Mouse (Mus musculus) c-Kit-positive CD71-positive TER-119-positive erythroid progenitor cells, embryonic 14.5 days (primary cell): ENCODE measurements around the gene Ankrd16.

Source experiments
- DNase-seq: peaks from one replicate; pipeline ENCODE4 v3.0.0-alpha.2; 2013; ENCODE audit warnings: low spot score

Gene Ankrd16

GRCm38 (mm10) chr2:11777091-11778068, at the start of gene Ankrd16, which contains the start of gene Fbh1:
TSS of gene Ankrd16 (plus strand) at chr2:11777876.
TSS of gene Fbh1 (minus strand) at chr2:11777582.
- peak; percentile 100 for DNase-seq

- no peak for DNase-seq
Observed at GRCm38 (mm10) chr2:11729091-11729490, 48.6 kb upstream of the Ankrd16 start.

- DNase-seq: no peak
Observed at GRCm38 (mm10) chr2:11732978-11733377, 44.7 kb upstream of the Ankrd16 start.

- DNase-seq: no peak
Observed at GRCm38 (mm10) chr2:11735853-11736252, 41.8 kb upstream of the Ankrd16 start.

- no peak for DNase-seq
Observed at GRCm38 (mm10) chr2:11738794-11739193, 38.9 kb upstream of the Ankrd16 start.

GRCm38 (mm10) chr2:11739516-11740051, 38.1 kb upstream of the Ankrd16 start:
- DNase-seq: no peak

- no peak for DNase-seq
Observed at GRCm38 (mm10) chr2:11762541-11762940, 15.1 kb upstream of the Ankrd16 start.

GRCm38 (mm10) chr2:11765694-11766093, 12.0 kb upstream of the Ankrd16 start:
- no peak for DNase-seq

GRCm38 (mm10) chr2:11766485-11767160, 11.1 kb upstream of the Ankrd16 start:
- no peak for DNase-seq

- DNase-seq: no peak
Observed at GRCm38 (mm10) chr2:11767161-11767545, 10.5 kb upstream of the Ankrd16 start.

- DNase-seq: no peak
Observed at GRCm38 (mm10) chr2:11771701-11772100, 6.0 kb upstream of the Ankrd16 start.

- no peak for DNase-seq
Observed at GRCm38 (mm10) chr2:11772401-11772800, 5.3 kb upstream of the Ankrd16 start.

GRCm38 (mm10) chr2:11774426-11774825, 3.2 kb upstream of the Ankrd16 start:
- no peak for DNase-seq

GRCm38 (mm10) chr2:11775121-11775520, 2.6 kb upstream of the Ankrd16 start:
- DNase-seq: no peak

GRCm38 (mm10) chr2:11776415-11776814, 1.3 kb upstream of the Ankrd16 start:
- DNase-seq: peak; percentile 9

GRCm38 (mm10) chr2:11778087-11778823, 579 bp downstream of the Ankrd16 start:
- peak; percentile 87 for DNase-seq

- DNase-seq: no peak
Observed at GRCm38 (mm10) chr2:11784159-11784558, 6.5 kb downstream of the Ankrd16 start.

GRCm38 (mm10) chr2:11794668-11795067, 17.0 kb downstream of the Ankrd16 start:
- DNase-seq: no peak

GRCm38 (mm10) chr2:11797930-11798364, 20.3 kb downstream of the Ankrd16 start:
- DNase-seq: no peak

- DNase-seq: no peak
Observed at GRCm38 (mm10) chr2:11801299-11801930, 23.7 kb downstream of the Ankrd16 start.
